Mouse (Mus musculus) thymus, postnatal 25 days (tissue): ENCODE results near the gene Tgfa.

Experiments
- DNase-seq: peaks from one replicate; pipeline ENCODE4 v3.0.0; 2022

The Tgfa gene

DNA sequence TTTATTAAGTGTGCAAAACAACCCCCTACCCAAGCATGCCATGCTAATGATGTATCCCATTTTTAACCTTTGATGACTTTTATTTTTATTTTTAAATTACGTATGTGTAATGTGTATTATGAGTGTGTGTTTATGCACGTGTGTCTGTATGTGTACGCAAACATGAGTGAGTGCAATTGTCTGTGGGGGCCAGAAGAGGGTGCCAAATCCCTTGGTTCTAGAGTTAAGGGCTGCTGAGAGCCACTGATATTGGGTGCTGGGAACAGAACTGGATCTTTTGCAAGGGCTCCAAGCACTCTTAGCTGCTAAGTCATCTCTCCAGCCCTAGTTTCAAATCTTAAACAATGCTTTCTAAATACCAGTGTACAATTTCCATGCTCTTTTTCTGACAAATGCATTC lies 103.9 kb downstream of the Tgfa start:
- DNase-seq: no peak

DNA sequence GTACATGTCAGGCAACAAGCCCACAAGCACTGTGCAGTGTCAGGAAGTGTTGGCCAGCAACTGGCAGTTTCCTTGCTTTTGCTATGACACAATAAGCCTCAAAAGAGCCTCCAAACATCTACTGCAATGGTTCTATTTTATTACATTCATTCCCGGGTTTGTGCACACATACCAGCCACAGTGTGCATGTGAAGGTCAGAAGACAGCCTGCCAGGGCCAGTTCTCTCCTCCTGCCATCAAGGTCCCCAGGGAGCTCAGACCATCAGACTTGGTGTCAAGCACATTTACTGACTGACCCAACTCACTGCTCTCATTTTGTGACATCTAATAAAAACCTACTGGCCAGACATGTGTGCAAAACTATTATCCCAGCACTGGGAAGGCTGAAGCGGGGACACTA lies 104.4 kb downstream of the Tgfa start:
- DNase-seq: no peak

DNA sequence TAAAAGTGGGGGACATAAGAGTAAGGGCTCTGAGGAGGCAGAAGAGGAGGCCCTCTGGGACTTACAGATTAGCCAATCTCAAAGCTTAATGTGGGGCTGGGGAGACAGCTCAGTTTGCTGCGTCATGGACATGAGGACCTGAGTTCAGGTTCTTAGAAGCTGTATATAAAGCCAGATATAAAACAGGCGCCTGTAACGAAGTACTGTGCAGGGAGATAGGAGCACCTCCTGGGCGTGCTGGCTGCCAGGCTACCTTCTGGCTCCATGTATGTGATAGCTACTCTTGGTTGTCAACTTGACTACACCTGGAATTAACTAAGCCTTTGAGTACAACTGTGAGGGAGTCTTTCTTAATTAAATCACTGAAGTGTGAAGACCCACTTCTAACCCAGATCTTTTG lies 110.7 kb downstream of the Tgfa start:
- no peak for DNase-seq

DNA sequence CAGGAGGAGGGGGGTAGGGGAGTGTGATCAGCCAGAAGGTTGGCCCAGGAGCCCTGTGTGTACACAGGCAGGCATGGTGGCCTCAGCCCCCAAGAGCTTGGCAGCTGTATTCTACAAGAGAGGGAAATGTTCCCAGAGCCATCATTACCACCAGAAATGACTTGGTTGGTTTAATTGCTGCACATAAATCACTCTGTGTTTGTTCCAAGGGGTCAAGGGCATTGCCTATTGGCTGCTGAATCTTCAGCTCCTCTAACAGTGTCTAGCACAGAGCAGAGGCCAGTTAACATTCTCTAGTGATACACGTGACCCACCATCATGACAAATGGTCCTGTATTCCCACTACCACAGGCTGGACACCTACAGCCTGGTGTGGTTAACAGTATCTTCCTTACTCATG lies 119.0 kb downstream of the Tgfa start:
- no peak for DNase-seq

DNA sequence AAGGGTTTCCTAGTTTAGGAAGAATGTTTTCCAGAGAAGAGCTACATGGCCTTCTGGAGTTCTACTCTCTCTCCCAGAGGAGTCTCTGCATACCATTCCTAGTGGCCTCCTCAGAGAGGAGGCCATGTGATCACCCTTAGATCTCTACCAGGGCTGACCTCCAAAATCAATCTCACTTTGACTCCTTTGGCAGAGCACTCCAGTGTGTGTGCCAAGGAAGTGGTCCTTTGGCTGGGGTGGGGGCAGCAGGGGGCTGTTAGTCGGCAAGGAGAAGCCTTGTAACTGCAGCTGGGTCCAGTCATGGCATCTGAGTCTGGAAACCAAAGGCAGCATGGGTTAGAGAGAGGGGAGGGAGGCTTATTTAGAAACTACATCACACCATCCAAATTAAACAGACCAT lies 122.0 kb downstream of the Tgfa start:
- DNase-seq: no peak

DNA sequence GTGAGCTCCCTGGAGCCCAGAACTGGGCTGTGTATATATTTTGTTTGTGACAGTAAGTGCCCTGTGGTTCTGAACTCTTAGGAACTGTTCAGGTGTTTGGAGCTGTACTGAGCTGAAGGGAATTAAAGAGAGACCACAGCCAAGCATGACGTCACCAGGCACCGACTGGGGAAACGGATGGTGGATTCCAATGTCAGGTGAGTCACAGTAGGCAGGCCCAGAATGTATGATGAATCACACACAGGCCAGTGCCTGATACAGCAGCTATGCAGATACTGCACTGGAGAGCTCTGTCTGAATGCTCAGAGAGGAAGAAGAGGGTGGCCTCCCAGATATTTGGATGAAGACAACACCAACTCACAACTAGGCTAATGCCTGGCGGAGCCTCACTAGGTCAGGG lies 123.8 kb downstream of the Tgfa start:
- DNase-seq: no peak

DNA sequence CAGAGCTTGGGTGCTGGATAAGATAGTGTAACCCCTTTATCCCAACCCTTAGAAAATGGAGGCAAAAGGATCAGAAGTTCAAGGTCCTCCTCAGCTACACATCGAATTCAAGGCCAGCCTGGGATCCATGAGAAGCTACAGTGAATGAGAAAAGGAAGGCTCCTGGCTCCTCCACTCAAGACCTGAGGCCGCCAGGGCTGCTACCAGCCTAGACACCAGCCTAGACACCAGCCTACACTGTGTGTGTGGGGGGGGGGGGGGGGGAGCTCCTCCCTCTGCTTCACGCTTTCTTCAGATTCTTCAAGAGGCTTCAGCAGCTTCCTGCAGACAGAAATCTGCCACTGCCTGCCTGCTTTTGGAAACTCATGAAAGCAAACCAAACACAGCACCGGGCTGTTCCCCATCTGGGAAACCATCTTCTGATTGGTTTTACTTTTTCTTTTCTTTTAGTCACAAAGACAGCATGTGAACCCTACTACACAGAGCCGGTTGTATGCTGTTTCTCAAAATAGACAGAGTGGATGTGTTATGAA lies 127.1 kb downstream of the Tgfa start:
- DNase-seq: no peak

DNA sequence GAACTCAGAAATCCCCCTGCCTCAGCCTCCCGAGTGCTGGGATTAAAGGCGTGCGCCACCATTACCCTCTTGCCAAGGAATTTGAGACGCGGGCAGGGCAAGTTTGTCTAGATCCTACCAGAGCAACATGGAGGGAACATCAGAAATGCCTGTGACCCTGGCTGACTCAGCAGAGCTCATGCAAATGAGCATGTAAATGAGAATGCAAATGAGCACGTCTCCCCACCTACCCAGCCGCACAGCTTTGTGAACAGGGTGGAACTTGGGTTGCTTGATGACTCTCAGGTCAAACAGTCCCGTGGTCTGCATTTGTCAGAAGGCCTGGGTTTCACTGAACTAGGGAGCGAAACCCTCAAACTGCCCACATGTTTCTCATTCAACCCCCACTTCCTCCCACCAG lies 128.0 kb downstream of the Tgfa start:
- no peak for DNase-seq

DNA sequence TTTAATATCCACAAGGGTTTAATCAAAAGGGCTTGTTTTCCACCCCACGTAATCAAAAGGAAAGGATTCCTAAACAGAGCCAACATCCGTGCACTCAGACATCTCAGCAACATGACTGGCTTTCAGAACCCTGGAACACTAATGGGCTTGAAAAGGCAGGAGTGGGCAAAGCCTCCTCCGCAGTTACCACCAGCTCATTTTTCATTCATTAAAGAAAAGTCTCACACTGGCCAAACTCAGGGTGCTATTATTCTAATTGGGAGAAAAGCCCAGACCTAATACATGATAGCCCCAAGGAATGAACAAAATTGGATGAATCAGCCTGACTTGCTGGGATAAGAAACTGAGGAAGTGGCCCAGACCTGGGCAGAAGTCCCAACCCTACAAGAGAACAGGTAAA lies 129.4 kb downstream of the Tgfa start:
- DNase-seq: no peak
